Mouse (Mus musculus) hindbrain, embryonic 13.5 days (tissue): ENCODE results near the gene Wdr82. TPM values are rescaled to one million over a fixed set of nuclear protein-coding genes. Genes with fewer than 3 reads are reported as not detected.
A peak's percentile ranks its signal among the peaks of the same experiment; 100 is the strongest.

Experiments
- ATAC-seq: fragments of 200-750 bp; cut with Nextera tagmentation; 2 replicates; pipeline ENCODE4 v1.8.0; 2017; ENCODE audit warnings: moderate TSS enrichment; ENCODE audit not compliant: low FRiP score
- H3K27ac ChIP-seq: fragments of 300-500 bp; sonication (generic); 2 replicates; pipeline ENCODE4 v1.5.1; 2015; ENCODE audit warnings: inconsistent platforms, mild to moderate bottlenecking, moderate library complexity
- H3K27me3 ChIP-seq: fragments of 300-500 bp; sonication (generic); 2 replicates; pipeline ENCODE4 v1.6.1; 2015; ENCODE audit warnings: mild to moderate bottlenecking, inconsistent platforms
- H3K36me3 ChIP-seq: fragments of 300-500 bp; sonication (generic); 2 replicates; pipeline ENCODE4 v1.6.1; 2015; ENCODE audit warnings: mild to moderate bottlenecking, inconsistent platforms
- H3K4me1 ChIP-seq: fragments of 300-500 bp; sonication (generic); replicated peaks from 2 replicates; pipeline ENCODE4 v1.6.1; 2015; ENCODE audit warnings: inconsistent platforms
- H3K4me2 ChIP-seq: fragments of 300-500 bp; sonication (generic); 2 replicates; pipeline ENCODE4 v1.6.1; 2015; ENCODE audit warnings: inconsistent platforms, mild to moderate bottlenecking, moderate library complexity
- H3K4me3 ChIP-seq: fragments of 300-500 bp; sonication (generic); 2 replicates; pipeline ENCODE4 v1.5.1; 2015; ENCODE audit warnings: mild to moderate bottlenecking, inconsistent platforms
- H3K9ac ChIP-seq: fragments of 300-500 bp; sonication (generic); 2 replicates; pipeline ENCODE4 v1.6.1; 2015; ENCODE audit warnings: mild to moderate bottlenecking, inconsistent platforms
- H3K9me3 ChIP-seq: fragments of 300-500 bp; sonication (generic); 2 replicates; pipeline ENCODE4 v1.6.1; 2016; ENCODE audit warnings: inconsistent platforms
- WGBS: fragments of 180-500 bp; shearing (Covaris S2); methylation state at CpG from one replicate; pipeline ENCODE4 v1.1.7; 2015; 5-methylcytosine and 5-hydroxymethylcytosine counted together
- polyA plus RNA-seq: library from polyadenylated mRNA; unstranded; fragments of >200 nt; fragmentation: Nextera tagmentation; extraction: Ambion mirVana; gene quantifications from 2 replicates; pipeline ENCODE4 v1.2.1, GENCODE M21; 2015

Wdr82 gene
- polyA plus RNA-seq, 1 experiment from 2014 or later: 32.6 TPM

DNA sequence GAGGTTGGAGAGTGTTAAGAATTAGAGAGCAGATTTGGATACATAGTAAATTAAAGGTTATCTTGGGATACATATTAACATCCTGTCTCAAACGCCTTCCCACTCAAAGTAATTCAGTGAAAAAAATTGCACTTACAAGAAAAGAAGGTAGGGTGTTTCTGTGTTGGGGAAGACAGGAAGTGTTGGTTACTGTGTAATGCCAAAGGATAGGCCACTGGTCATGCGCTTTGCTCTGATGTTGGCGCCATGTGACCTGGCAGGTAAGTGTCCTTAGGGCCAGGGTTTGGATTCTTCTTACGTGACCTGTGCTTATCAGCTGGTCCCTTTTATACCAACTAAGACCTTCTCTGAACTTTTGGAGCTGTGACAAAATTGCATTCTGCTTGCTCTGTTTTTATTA lies 11.4 kb downstream of the Wdr82 start:
- 92% methylated on average over 4 of the region's 4 CpGs for WGBS
- Histone ChIP-seq H3K4me1 (no peaks in the 10 kb centered on the region), H3K27me3 (no peaks in the 10 kb centered on the region), H3K9me3 (no peaks in the 10 kb centered on the region), H3K36me3 (peaks cover 96% of the 10 kb centered on the region), H3K9ac (no peak overlapping the region), H3K4me2 (no peak overlapping the region), H3K4me3 (no peak overlapping the region), H3K27ac (no peak overlapping the region)
- no peak for ATAC-seq

DNA sequence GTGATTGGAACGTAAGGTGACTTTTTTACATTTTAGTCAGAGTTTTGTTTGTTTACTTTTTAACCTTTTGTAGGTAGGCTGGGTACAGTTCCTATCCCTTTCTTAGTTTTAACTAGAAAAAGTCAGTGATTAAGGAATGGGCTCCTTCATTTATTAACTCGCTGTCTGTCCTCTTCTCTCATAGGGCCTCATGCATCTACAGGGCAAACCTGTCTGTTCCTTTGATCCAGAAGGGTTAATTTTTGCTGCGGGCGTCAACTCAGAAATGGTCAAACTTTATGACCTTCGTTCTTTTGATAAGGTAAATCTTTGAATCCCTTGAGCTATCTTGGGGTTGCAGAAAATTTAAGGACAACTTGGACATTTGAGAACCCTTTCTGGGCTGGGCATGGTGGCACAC lies 13.3 kb downstream of the Wdr82 start:
- Histone ChIP-seq H3K4me1 (no peaks in the 10 kb centered on the region), H3K27me3 (no peaks in the 10 kb centered on the region), H3K36me3 (peaks cover 98% of the 10 kb centered on the region), H3K27ac (no peak overlapping the region), H3K9me3 (no peaks in the 10 kb centered on the region), H3K9ac (no peak overlapping the region), H3K4me3 (no peak overlapping the region), H3K4me2 (no peak overlapping the region)
- ATAC-seq: no peak
- WGBS: 97% methylated on average over 5 of the region's 5 CpGs

DNA sequence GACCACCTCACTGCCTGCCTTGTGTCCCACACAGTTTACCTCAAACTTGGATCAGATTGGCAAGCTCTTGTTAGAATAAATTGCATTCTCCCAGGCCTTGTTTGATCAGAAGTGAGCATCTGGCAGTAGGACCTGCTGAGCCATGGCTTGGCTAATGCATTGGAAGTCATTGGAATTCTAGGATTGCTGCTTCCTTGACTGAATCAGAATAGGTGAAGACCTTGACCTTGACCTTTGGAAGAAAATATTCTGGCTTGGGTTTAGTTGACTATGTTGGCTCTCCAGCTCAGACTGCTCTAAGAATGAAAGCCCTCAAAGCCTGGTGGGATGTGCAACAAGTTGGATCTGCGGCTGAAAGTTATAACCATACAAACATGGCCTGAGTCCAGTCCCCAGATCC lies 20.6 kb downstream of the Wdr82 start:
- H3K9ac ChIP-seq: no peak overlapping the region
- no peak overlapping the region for H3K4me2 ChIP-seq
- H3K27ac ChIP-seq: no peak overlapping the region
- H3K4me3 ChIP-seq: no peak overlapping the region
- no peaks in the 10 kb centered on the region for H3K9me3 ChIP-seq
- H3K27me3 ChIP-seq: no peaks in the 10 kb centered on the region
- 88% methylated on average over 1 of the region's 1 CpGs for WGBS
- H3K36me3 ChIP-seq: peaks cover 66% of the 10 kb centered on the region
- H3K4me1 ChIP-seq: peaks cover 11% of the 10 kb centered on the region
- ATAC-seq: no peak

DNA sequence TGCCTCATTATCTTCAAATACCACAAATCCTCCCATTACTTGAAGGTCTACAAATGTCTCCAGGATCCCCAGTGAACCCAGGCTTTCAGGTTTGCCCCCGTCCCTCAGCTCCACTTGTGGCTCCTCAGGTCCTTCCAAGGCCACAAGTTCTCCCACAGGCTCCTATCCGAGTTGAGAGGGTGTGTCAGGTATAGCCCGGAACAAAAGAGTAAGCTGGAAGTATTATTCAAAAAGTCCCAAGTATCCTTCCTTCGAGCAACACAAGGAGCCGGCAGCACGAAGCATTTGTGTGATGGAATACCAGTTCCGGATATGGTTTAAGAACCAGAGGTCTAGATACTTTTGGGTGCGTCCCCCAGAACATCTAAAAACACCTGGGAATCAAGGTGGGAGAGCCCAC lies 21.3 kb downstream of the Wdr82 start:
- peaks cover 59% of the 10 kb centered on the region for H3K36me3 ChIP-seq
- peaks cover 11% of the 10 kb centered on the region for H3K4me1 ChIP-seq
- H3K4me2 ChIP-seq: no peak overlapping the region
- no peak overlapping the region for H3K9ac ChIP-seq
- no peak overlapping the region for H3K27ac ChIP-seq
- no peak for ATAC-seq
- no peaks in the 10 kb centered on the region for H3K9me3 ChIP-seq
- WGBS: 93% methylated on average over 8 of the region's 8 CpGs
- H3K4me3 ChIP-seq: no peak overlapping the region
- H3K27me3 ChIP-seq: no peaks in the 10 kb centered on the region

DNA sequence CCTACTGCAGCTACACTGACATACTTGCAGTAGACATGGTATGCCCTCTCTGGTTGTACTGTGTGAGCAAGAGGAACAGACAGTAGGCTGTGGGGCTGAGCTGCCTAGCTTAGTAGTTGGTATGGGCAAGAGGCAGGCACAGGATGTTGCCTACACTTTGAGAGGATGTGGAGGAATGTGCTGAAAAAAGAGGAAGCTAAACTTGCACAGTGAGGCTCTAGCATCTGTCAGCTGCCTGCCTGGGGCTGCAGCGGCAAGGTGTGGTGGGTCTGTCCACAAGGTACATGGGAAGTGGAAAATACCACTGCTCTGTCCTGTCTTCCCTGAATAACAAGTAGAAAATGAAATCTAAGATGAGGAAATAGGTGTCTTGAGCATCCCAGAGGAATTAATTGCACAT lies 22.3 kb downstream of the Wdr82 start:
- no peak for ATAC-seq
- peaks cover 50% of the 10 kb centered on the region for H3K36me3 ChIP-seq
- H3K27ac ChIP-seq: no peak overlapping the region
- no peak overlapping the region for H3K4me3 ChIP-seq
- no peak overlapping the region for H3K9ac ChIP-seq
- H3K4me2 ChIP-seq: no peak overlapping the region
- 95% methylated on average over 1 of the region's 1 CpGs for WGBS
- H3K9me3 ChIP-seq: no peaks in the 10 kb centered on the region
- H3K27me3 ChIP-seq: 0 out of 2 replicates have a peak, but pooled peaks cover 3% of the 10 kb centered on the region
- peaks cover 11% of the 10 kb centered on the region for H3K4me1 ChIP-seq

DNA sequence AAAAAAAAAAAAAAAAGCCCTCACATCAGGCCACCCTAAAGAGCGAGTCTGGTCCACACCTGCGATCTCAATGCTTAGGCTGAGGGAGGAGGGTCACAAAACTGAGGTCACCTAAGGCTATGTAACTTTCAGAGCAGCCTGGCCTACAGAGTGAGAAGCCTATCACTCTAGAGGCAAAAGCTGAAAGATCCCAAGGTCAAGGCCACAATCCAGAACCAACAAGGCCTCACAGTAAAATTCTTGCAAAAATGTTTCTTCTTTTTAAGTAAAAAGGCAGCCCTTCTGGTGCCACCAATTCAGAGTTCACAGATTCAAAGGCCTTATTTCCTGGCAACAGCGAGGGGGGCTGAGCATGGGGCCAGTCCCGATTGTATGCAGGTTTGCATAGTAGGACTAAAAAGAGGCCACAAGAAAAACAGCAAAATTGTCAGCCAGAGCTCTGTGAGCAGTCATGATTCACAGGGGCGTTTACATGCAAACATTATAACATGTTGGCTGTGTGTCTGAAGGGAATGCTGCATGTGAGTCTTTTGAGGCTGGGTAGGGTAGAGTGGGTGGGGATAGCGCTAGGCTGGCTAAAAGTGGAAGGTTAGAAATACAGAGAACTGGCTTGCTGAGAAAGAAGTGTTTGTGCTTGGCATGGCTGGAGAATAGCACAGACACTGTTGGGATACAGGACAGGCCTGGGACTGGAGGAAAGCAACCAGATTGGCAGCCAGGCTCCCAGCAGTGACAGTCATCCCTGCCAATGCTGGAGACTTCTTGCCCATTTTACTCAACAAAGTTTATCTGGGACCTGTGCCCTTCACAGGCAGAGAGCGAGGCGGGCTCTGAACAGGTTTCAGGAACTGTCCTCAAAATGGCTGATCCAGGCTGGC lies 23.4 kb downstream of the Wdr82 start:
- 92% methylated on average over 8 of the region's 8 CpGs for WGBS
- H3K9me3 ChIP-seq: no peaks in the 10 kb centered on the region
- H3K27ac ChIP-seq: no peak overlapping the region
- H3K9ac ChIP-seq: no peak overlapping the region; the same call in 1 of the 2 replicates
- ATAC-seq: no peak
- no peak overlapping the region for H3K4me2 ChIP-seq
- no peak overlapping the region for H3K4me3 ChIP-seq
- 0 out of 2 replicates have a peak, but pooled peaks cover 4% of the 10 kb centered on the region for H3K27me3 ChIP-seq
- peaks cover 23% of the 10 kb centered on the region for H3K4me1 ChIP-seq
- H3K36me3 ChIP-seq: peaks cover 38% of the 10 kb centered on the region

DNA sequence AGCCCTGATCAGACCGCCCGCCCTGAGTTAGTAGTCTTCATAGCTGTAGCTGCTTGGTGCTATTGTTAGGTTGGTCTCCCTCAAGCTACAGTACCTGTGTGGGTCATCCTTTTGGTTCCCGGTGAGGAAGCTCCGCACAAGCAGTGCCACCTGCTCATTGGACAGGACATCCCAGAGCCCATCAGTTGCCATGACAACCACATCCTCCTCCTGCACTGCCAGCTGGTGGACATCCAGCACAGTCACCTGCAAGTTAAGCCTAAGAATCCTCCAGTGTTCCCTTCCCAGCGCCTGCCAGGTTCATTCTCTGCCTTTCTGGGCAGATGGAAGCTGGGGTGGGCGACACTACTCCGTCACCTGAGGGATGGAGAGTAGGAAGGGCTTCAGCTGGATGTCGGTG lies 25.0 kb downstream of the Wdr82 start:
- WGBS: 63% methylated on average over 8 of the region's 8 CpGs
- Histone ChIP-seq H3K9ac (peak overlapping the region; percentile 58), H3K9me3 (no peaks in the 10 kb centered on the region), H3K27me3 (peaks cover 19% of the 10 kb centered on the region; the same call in 1 of the 2 replicates), H3K36me3 (peaks cover 23% of the 10 kb centered on the region), H3K4me1 (peaks cover 30% of the 10 kb centered on the region), H3K4me2 (0 out of 2 replicates have a peak overlapping the region, but pooled peaks have one; percentile 10), H3K4me3 (no peak overlapping the region), H3K27ac (peak overlapping the region; percentile 79)
- ATAC-seq: peak; percentile 36

DNA sequence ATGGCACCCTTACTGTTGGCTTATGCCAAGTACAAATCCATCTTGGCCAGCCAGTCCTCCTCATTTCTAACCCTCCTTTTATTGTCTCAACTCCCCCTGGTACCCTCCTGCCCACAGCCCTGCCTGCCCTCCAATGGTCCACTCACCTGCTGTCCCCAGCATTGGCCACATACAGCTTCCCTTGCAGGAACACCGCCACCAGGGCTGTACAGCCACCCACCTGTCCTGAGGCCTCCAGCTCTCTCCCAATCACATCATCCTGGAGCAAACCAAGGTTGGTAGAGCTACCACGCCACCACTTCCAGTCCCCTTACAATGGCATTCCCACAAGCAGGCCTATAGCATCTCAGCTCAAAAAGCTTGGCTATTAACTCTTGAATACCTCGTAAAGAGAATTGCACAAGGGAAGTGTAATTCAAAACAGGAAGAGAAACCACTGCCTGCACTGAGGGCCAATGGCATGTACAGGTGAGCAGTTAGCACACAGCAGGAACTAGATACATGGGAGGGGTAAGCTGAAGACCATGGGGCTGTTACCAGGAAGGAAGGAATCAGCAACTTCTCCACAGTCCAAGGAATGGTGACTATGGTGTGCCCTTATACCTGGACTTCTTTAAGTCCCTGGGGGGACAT lies 26.5 kb downstream of the Wdr82 start:
- no peak overlapping the region for H3K4me2 ChIP-seq
- peaks cover 19% of the 10 kb centered on the region; the same call in 1 of the 2 replicates for H3K27me3 ChIP-seq
- H3K36me3 ChIP-seq: peaks cover 9% of the 10 kb centered on the region
- no peaks in the 10 kb centered on the region for H3K9me3 ChIP-seq
- H3K4me3 ChIP-seq: no peak overlapping the region
- no peak for ATAC-seq
- H3K4me1 ChIP-seq: peaks cover 32% of the 10 kb centered on the region
- H3K27ac ChIP-seq: no peak overlapping the region
- 96% methylated on average over 3 of the region's 3 CpGs for WGBS
- H3K9ac ChIP-seq: no peak overlapping the region

DNA sequence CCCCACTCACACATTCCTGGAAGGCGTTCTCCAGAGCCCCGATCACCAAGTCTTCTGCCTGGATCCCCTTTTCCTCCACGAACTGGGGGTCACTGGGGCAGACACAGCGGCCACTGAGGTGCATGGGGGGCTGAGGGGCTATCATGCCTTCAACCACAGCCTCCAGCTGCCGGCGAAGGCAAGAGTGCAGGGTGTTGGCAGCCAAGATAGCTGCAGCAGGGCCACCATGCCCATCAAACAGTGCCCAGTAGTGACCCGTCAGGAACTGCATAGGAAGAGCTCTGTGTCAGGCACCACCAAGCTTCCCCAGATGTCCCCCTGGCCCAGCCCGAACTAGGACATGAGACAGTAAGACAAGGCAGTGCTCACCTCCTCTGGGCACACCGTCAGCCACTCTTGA lies 27.0 kb downstream of the Wdr82 start:
- no peak overlapping the region for H3K27ac ChIP-seq
- H3K9ac ChIP-seq: no peak overlapping the region
- H3K4me1 ChIP-seq: peaks cover 34% of the 10 kb centered on the region
- no peak overlapping the region for H3K4me3 ChIP-seq
- H3K27me3 ChIP-seq: peaks cover 19% of the 10 kb centered on the region; the same call in 1 of the 2 replicates
- WGBS: 94% methylated on average over 9 of the region's 9 CpGs
- no peak overlapping the region for H3K4me2 ChIP-seq
- 0 out of 2 replicates have a peak, but pooled peaks cover 6% of the 10 kb centered on the region for H3K36me3 ChIP-seq
- no peak for ATAC-seq
- no peaks in the 10 kb centered on the region for H3K9me3 ChIP-seq

DNA sequence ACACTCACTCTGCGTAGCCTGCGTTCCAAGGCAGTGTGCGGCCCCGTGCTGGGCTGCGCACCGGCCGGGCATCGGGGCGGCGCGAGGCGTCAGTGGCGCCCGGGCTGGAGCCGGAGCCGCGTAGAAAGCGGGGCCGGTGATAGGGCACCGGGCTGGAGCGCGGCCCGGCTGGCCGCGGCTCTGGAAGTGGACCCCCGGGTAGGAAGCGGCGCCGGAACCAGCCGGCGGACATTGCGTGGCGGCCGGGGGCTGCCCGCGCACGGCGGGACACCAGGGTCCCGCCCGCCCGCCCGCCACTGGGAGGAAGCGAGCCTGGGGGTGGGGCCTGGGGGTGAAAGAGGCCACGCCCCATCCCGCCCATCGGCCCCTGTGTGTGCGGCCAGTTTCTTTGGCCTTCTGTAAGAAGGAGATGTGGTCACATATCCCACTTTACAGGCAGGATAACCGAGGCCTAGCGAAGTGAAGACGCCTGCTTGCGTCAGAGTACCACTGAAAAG lies 28.3 kb downstream of the Wdr82 start:
- WGBS: under 1% methylated on average over 50 of the region's 51 CpGs

DNA sequence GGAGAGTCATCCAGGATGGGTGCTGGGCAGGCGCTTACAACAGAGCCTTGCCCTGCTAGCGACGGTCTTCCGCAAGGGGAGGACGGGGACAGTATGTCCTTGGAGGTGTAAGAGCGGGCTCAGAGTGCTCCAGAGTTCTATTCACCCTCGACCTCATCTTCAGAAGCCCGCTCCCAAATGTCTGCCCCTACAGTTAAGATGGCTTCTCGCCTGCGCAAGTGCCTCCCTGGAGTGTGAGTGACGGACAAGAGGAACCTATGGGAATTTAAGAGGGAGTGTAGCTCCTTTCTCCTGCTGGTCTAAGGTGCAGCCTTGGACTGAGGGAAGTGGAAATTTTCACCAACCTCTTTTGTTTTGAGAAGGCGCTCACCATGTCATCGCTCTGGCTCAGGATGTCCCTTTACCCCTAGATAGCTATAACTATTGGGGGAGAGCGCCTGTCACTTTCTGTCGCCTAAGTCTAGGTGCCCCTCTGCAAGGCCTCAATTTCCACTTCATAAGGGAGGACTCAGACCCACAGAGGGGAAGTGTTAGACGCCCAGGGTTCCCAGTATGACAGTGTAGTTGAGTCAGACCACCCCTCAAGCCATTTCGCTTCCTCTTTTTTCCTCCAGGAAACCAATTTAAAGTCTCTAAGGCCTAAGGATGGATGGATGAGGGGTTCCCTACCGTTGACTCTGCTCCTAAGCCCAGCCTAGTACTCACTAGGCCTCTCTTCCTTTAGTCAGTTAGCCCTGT lies 29.0 kb downstream of the Wdr82 start, which contains the start of gene Ppm1m:
Gene Ppm1m, minus strand, starts transcription at position 212 of the 738 bp plus-strand sequence.
- H3K9ac ChIP-seq: peak within 1 kb of the TSS; percentile 78
- no peaks in the 10 kb centered on the region for H3K36me3 ChIP-seq
- H3K27ac ChIP-seq: 0 out of 2 replicates have a peak within 1 kb of the TSS, but pooled peaks have one; percentile 4
- H3K4me1 ChIP-seq: peaks cover 49% of the 10 kb centered on the region
- peaks cover 19% of the 10 kb centered on the region; the same call in 1 of the 2 replicates for H3K27me3 ChIP-seq
- no peak for ATAC-seq
- H3K4me3 ChIP-seq: peak within 1 kb of the TSS; percentile 52
- H3K9me3 ChIP-seq: no peaks in the 10 kb centered on the region
- H3K4me2 ChIP-seq: peak within 1 kb of the TSS; percentile 70
- 38% methylated on average over 18 of the region's 18 CpGs for WGBS

More for the DNA sequence above, 28.3 kb downstream of the Wdr82 start:
- H3K9ac ChIP-seq: peak overlapping the region; percentile 78
- peaks cover 42% of the 10 kb centered on the region for H3K4me1 ChIP-seq
- peaks cover 19% of the 10 kb centered on the region; the same call in 1 of the 2 replicates for H3K27me3 ChIP-seq
- no peaks in the 10 kb centered on the region for H3K9me3 ChIP-seq
- ATAC-seq: peak; percentile 28; the same call in 1 of the 2 replicates
- peak overlapping the region; percentile 70 for H3K4me2 ChIP-seq
- no peaks in the 10 kb centered on the region for H3K36me3 ChIP-seq
- H3K27ac ChIP-seq: 0 out of 2 replicates have a peak overlapping the region, but pooled peaks have one; percentile 4
- peak overlapping the region; percentile 52 for H3K4me3 ChIP-seq
